Mouse (Mus musculus): ENCODE data around the gene Gm5039.
"Not testable (repeated sequence)": the region's sequence is repeated elsewhere in the genome, so short reads cannot be mapped to it uniquely, and the experiment has no call there.

GRCm38 (mm10) chr12:88336662-88337413, 13.0 kb upstream of the Gm5039 start:
- not testable (repeated sequence) for TF ChIP-seq CTCF (IDR thresholded peaks at IDR 0.05; ENCODE audit: low read depth); EP300 (optimal IDR thresholded peaks at IDR 0.05)
